Mouse (Mus musculus) megakaryocyte progenitor cell, adult 5-6 weeks (primary cell): ENCODE measurements at regions not wholly inside any gene's neighbourhood (a gene's known extent, or its start where the extent isn't known, plus 50 kb on each side); places are given as distances from the start of the nearest gene placed in this dataset.

Experiments used
- ATAC-seq: replicated peaks from 2 replicates; pipeline ENCODE4 v1.8.0; 2016; ENCODE audit warnings: mild to moderate bottlenecking, moderate TSS enrichment, inconsistent platforms; ENCODE audit not compliant: poor library complexity

DNA sequence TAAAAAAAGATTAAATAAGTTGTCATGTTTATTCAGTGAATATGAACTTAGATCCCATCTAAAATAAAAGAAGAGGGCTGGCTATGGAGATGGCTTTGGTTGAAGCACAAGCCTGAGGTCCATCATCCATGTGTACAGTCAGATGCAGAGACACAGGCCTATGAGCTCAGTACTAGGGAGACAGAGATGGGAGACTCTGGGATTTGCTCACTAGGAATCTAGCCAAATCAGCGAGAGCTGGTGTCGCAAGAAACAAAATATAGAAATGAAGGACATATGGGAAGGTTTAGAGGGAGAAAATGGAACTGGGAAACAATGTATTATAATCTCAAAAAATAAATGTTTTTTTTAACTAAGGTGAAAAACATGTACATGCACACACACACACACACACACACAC is 326.6 kb downstream of the Col12a1 start:
- no peak for ATAC-seq

DNA sequence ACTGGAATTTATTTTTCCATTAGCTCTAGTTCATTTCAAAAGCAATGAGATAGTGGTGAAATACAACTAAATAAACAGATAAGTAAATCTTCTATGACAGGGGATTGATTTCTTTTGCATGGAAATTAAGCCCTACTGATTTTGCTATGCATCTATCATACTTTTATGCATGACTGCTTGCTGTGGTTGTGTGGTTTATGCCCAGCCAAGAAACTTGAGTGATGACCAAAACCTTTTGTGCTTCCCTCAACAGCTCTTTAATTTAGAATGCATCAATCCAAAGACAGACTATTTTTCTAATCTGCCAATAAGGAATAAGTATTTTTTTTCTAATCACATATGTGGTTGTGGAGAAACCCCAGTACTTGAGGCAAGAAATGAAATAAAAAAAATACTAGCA is 303.6 kb downstream of the Col12a1 start:
- ATAC-seq = no peak

DNA sequence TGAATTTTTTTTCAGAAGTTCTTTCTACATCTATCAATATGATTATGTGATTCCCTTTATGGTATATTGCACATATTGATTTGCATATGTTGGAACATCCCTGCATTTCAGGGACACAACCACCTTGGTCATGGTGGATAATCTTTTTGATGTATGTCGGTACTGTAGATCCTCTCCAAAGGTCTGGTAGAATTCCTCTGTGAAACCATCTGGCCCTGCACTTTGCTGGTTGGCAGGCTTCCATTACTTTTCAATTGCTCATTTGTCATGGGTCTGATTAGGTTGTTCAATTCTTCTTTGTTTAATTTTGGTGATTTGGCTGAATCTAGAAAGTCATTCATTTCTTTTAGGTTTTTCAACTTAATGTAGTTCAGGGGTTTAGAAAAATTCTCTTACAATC is 288.2 kb downstream of the Col12a1 start:
- no peak for ATAC-seq

DNA sequence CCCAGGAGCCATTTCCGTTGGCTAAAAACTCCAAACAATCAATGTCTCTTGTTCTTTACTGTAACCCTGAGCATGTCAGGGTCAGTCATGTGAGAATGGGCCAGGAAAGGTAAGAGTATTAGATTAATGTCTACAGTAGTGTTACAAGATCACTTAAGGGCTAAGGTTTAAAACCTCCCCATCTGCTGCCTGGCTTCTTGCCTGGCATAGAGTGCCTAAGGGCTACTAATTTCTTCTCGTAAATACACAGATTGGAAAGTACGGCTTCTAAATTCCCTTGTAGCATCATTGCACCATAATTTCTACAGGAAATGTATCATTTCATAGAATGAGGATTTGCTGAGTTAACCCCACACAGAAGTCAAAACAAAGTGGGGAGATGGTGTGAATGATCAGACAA is 281.0 kb downstream of the Col12a1 start:
- no peak for ATAC-seq

DNA sequence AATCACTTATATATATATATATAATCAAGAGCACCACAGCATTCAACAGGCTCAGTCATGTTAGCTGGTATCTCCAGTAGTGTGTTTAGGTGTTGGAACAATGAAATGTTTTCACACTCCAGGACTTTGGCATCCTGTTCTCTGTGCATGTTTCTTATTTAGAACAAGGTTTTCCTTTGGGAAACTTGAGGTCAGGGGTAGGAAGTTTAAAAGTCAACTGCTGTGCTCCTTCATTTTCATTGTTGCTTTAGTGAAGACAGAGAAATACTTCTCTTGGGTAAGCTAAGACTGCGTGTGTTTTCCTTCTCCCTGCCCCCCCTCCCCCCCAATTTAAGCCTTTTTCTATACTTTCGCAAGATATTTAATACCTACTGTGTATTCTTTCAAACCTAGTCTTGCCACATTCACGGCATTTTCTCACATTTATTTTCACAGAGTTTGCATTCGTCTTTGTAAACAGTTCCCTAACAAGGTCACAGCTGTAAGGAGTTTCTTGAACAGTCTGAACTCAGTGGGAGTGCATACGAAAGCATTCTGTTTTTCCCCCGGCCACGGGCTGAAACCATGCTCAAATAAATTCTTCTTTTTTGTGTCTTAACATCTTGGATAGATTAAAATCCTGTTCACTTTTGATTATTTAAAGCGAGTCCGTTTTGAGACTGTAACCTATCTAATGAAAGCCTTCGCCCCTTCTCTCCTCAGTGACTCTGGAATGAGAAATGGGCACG is 279.2 kb downstream of the Col12a1 start:
- no peak for ATAC-seq

DNA sequence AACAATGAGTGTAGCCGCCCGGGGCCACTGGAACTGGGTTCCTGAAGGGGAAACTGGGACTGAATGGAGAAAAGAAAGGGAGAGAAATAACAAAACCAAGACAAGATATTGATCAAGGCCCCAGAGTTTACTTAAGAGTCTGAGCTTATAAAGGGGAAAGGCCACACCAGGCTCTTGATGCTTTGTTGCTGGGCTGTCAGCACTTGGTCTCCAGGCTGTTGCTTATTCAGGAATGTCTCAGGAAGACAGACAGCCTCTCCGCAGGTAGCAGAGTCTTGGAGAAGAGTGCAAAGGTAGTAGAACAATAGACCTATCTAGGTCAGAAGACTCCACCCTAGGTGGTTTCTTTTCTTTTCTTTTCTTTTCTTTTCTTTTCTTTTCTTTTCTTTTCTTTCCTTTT is 263.4 kb downstream of the Col12a1 start:
- ATAC-seq = no peak

DNA sequence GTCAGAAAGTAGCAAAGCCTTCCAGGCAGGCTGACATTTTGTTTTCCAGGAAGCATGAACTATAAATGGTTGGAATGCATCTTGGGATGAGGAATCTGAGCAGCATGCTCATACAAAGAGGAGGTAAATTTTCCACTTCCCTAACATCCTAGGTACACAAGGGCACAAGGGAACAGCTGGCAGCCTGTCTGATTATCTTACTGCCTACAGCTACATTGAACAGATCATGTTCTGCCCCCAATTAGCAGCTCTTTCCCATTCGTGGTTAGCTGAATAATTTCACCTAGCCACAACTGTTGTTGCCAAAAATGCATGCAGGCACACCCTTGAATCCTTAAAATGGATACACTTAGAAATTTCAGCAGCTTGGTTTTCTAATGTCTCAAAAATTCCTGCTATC is 239.5 kb downstream of the Col12a1 start:
- ATAC-seq = no peak

DNA sequence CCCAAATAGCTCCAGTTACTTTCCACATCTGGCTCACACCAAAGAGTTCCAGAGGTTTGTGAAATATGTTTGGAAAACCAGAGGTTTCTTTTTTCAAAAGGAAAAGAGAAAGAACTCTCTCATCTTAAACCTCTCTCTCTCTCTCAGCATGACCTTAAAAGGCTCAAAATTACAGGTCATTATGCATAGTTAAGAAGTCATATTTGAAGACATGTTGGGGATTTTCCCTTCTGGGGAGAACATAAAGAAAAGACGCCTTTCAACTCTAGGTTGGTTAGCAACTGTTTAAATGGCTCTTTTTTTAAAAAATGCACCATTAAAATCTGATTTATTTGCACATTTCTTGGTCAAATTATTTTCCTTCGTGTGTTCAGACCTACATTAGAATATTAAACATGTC is 218.4 kb downstream of the Col12a1 start:
- ATAC-seq = no peak

DNA sequence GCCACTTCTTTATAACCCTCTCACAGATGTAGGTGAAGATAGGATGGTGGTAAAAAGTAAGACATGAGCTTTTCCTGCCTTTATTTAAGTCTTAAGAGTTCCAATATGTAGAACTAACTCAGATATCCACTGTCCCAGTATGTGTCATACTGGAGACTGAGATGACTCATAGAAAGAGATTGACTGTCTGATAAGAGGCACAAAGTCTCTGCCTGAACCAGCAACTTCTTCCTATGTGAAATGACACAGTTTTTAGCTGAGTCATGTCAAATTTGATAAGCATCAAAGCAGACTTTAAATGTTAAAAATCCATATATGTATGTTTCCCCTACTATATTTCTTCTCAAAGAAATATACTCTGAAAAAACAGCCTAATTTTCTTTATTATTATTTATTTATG is 216.6 kb downstream of the Col12a1 start:
- ATAC-seq = no peak

DNA sequence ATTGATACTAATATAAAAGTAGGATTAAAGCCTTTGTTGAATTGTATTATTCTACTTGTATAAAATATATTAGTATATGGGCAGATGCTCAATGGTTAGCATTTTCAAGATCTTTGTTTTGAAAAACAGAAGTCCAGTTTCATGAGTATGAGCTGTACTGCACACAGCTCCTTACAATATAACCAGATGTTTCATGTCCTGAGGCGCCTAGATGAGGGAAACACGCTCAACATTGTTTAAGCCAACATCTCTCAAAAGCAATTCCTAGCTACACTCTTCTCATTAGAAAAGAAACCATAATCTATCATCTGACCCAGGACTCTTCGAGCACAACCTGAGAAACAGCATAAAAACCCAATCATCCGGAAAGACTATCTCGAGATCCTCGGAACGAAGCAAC is 202.2 kb downstream of the Col12a1 start:
- ATAC-seq = no peak

DNA sequence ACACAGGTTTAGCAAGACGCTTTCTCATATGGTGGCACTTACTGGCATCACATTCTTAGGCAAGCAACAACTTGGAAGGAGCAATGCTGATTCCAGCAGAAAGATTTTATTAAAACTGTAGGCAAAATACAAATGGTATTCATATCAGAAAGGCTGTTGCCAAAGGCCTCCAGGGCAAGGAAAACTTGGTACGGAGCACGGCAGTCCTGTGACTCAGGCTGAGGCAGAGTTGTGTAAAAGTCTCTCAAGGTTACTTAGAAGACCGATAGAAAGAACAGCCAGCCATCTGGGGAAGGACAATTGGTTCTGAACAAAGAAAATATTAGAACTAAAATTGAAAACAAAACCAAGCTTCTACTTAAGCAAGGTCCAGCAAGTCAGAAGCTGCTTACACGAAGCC is 201.2 kb downstream of the Col12a1 start:
- ATAC-seq = no peak

DNA sequence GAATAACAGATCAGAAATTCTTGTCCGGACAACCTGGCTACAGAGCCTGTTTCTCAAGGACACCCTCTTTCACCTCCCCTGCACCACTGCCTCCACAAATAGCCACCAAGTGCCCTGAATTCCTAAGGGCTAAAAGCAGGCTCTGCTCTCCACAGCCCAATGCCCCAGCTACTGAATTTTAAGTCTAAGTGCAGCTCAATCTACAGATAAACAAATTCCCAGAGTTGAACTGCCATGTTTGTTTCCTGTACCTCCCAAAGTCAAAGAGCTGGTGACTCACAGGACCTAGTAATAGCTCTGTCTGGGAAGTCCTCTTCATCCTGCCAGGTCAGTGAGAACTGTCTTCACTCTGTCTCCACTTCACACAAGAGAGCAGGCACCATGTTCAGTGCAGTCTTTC is 200.0 kb downstream of the Col12a1 start:
- ATAC-seq = no peak

DNA sequence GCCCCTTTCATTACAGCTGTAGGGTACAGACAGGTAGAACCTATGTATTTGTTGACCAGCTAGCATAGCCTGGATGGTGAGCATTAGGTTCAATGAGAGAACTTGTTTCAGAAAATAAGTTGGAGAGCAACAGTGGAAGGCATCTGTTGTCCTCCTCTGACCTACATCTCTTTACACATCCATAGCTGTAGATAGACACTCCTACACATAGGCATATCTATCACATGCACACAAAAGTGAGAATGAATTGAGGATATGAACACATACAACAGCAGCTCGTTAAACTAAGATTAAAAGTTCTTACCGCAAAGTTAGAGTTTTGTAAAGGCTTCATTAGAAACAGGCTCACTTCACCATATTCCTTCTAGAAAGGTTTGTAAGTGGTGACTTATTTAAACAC is 198.1 kb downstream of the Col12a1 start:
- ATAC-seq = no peak

DNA sequence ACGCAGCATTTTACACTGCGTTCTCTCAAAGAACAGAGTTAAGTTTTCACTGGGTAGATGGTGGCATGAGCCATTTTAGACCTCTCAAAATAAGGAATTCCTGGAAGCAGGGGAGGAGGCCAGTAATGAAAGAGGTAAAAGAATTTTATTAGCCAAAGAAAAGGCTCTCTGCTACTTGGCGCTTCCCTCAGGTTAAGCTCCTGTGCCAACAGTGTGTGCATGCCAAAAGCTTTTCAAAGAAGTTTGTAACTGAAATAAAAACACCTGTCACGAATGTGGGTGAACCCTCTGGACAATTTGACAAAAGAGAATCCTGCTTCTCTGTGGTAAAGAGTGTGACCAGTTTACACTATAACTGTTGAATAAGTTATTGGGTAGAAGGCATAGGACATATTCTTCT is 195.6 kb downstream of the Col12a1 start:
- ATAC-seq = no peak

DNA sequence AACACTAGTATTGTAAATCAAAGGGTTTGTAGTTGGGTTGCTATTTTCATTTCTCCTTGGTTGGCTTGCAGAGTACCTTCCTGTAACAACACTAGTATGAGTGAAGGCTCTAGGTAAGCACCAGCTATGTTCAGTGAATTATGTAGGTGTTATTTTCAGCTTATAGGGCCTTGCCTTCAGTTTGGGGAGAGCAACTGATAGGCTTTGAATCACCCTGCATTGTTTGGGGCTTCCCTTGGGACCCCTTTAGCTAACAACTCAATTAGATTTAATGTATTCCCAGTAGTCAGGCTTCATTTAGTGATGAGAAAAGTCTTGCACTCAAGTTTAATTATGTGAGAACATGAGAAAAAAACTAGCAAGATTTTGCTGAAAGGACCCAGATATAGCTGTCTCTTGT is 193.6 kb downstream of the Col12a1 start:
- no peak for ATAC-seq

DNA sequence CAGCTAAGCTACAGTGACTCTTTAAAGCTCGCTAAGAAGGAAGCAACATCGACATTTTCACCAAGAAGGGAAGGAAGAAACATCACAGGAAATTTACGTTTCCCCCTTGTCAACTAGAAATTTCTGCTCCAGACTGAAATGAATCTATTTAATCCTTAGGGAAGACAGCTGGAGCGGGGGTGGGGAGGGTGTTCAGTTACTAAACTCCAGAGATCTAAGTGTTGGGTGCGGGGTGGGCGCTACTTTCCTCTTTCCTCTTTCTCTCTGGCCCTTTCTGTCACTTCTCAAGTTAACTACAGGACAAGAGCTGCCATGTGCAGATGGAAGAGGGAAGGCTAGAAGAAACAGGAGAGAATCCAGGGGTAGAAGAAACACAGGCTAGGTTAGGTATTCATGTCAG is 192.2 kb downstream of the Col12a1 start:
- ATAC-seq = no peak

DNA sequence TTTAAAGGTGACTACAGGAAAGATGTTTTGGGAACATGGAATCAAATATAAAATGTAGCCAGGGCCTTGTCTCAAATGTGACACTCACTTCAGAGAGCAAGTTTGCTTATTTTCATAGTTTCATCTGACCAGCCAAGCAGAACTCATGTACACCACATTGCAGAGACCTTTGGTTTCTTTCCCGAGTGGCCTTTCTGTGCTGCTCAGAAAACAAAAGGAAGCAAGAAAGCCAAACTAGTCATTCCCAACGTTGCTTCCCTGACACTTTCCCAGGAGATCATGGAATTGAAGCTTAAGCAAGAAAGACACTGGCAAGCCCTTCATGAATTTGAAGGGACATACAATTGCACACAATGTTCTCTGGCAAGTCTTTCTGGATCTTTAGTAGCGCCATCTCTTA is 191.3 kb downstream of the Col12a1 start:
- ATAC-seq = no peak
